Mouse (Mus musculus) stomach, embryonic 16.5 days (tissue): ENCODE measurements at regions not wholly inside any gene's neighbourhood (a gene's known extent, or its start where the extent isn't known, plus 50 kb on each side); places are given as distances from the start of the nearest gene placed in this dataset.

Source experiments
- ATAC-seq: fragments of 200-750 bp; cut with Nextera tagmentation; 2 replicates; pipeline ENCODE4 v1.8.0; 2017; ENCODE audit warnings: moderate number of reproducible peaks, moderate TSS enrichment; ENCODE audit not compliant: insufficient read depth, low FRiP score
- H3K27ac ChIP-seq: fragments of 300-500 bp; sonication (generic); 2 replicates; pipeline ENCODE4 v1.5.1; 2014; ENCODE audit warnings: low read length
- H3K27me3 ChIP-seq: fragments of 300-500 bp; sonication (generic); 2 replicates; pipeline ENCODE4 v1.6.1; 2014; ENCODE audit warnings: low read length, control low read depth, mixed read lengths; ENCODE audit not compliant: control insufficient read depth, insufficient read depth
- H3K36me3 ChIP-seq: fragments of 300-500 bp; sonication (generic); 2 replicates; pipeline ENCODE4 v1.6.1; 2014; ENCODE audit warnings: low read length; ENCODE audit not compliant: control insufficient read depth, insufficient read depth
- H3K4me1 ChIP-seq: fragments of 300-500 bp; sonication (generic); 2 replicates; pipeline ENCODE4 v1.6.1; 2014; ENCODE audit warnings: low read length, control low read depth, mixed read lengths; ENCODE audit not compliant: control insufficient read depth, insufficient read depth
- H3K4me2 ChIP-seq: fragments of 300-500 bp; sonication (generic); 2 replicates; pipeline ENCODE4 v1.6.1; 2014; ENCODE audit warnings: low read depth, low read length, mixed read lengths
- H3K4me3 ChIP-seq: fragments of 300-500 bp; sonication (generic); replicated peaks from 2 replicates; pipeline ENCODE4 v1.5.1; 2014; ENCODE audit warnings: mild to moderate bottlenecking, low read length
- H3K9ac ChIP-seq: fragments of 300-500 bp; sonication (generic); 2 replicates; pipeline ENCODE4 v1.6.1; 2014; ENCODE audit warnings: low read length
- H3K9me3 ChIP-seq: fragments of 300-500 bp; sonication (generic); replicated peaks from 2 replicates; pipeline ENCODE4 v1.6.1; 2016; ENCODE audit warnings: low read length, control low read depth; ENCODE audit not compliant: control insufficient read depth
- WGBS: fragments of 180-500 bp; shearing (Covaris S2); extraction: QIAGEN DNeasy Blood & Tissue Kit; methylation state at CpG from one replicate; pipeline ENCODE4 v1.1.7; 2014; 5-methylcytosine and 5-hydroxymethylcytosine counted together

DNA sequence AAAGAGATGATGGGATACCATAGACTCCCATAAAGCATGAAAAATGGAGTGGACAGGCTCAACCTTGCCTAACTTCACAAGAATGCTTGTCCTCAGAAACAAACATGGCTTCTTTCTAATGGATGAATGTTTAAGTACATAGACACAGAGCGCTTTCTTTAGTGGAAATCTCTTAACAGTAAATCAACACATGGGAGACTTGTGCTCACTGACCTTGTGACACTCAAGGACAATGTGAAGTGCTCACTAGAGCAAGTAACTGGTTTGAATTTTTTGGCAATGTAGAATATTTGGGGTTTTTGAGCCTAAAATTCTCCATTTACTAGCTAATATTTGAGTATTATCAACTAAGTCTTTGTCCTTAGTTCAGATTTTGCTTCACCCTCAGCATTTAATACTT lies 88.0 kb downstream of the Tent5c start:
- H3K9me3 ChIP-seq, result no peaks in the 10 kb centered on the region
- WGBS, result 94% methylated on average over 1 of the region's 1 CpGs
- no peaks in the 10 kb centered on the region for H3K27me3 ChIP-seq
- no peak overlapping the region for H3K9ac ChIP-seq
- no peak for ATAC-seq
- H3K27ac ChIP-seq, result no peak overlapping the region
- H3K4me2 ChIP-seq, result no peak overlapping the region
- H3K36me3 ChIP-seq, result no peaks in the 10 kb centered on the region
- no peaks in the 10 kb centered on the region for H3K4me1 ChIP-seq
- no peak overlapping the region for H3K4me3 ChIP-seq

DNA sequence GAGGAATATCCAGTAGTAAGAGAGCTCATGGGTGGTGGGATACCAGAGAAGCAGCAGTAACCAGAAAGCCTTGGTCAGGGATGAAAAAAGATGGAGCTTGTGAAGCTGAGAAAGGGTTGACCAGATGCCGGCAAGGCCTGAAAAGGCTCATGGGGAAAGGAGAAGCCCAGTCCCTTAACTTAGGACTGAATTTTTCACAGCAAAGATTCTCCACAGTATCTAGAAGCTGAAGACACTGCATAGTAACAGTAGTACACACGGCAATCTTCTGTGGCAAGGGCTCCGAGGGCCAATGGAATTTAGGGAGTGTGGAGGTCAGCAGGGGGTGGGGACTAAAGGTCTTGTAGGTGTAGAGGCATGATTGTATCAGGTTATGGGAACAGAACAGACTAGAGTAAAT lies 91.6 kb downstream of the Tent5c start:
- Histone ChIP-seq H3K4me2 (no peak overlapping the region), H3K27me3 (no peaks in the 10 kb centered on the region), H3K27ac (no peak overlapping the region), H3K9me3 (no peaks in the 10 kb centered on the region), H3K4me3 (no peak overlapping the region), H3K36me3 (no peaks in the 10 kb centered on the region), H3K4me1 (0 out of 2 replicates have a peak, but pooled peaks cover 5% of the 10 kb centered on the region), H3K9ac (no peak overlapping the region)
- ATAC-seq, result no peak
- WGBS, result 88% methylated on average over 3 of the region's 3 CpGs

DNA sequence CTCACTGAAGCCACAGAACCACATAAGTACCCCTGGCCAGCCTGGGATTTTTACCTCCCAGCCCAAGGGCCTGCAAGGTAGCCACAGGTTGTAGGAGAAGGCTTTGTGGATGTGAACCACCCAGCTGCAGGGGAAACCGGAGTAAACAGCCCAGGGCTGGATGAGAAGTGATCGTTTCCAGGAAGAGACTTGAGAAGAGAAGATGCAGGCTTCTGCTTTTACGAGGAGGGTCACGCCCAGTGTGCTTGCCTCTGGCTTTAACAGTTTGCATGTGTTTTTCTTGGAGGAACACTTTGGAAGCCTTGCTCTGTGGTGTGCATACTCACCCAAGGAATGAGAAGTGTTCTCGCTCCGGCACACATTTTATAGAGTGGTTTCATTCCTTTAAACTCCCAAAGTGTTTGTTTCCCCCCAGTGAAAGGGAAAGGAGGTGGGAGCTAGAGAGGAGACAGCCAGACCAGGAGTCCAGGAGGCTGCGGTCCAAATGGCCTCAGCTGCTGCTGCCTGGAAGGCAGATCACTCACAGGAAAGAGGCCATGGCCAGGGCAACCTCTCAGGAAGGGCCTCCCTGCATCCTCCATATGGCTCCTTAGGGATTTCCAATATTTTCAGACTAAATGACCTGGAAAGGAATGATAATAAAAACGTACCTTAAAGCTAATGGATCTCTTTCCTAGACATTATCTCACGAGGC lies 94.1 kb downstream of the Tent5c start:
- Histone ChIP-seq H3K27ac (no peak overlapping the region), H3K27me3 (no peaks in the 10 kb centered on the region), H3K36me3 (no peaks in the 10 kb centered on the region), H3K4me3 (no peak overlapping the region), H3K9ac (no peak overlapping the region), H3K4me2 (no peak overlapping the region), H3K9me3 (no peaks in the 10 kb centered on the region), H3K4me1 (0 out of 2 replicates have a peak, but pooled peaks cover 5% of the 10 kb centered on the region)
- 39% methylated on average over 9 of the region's 9 CpGs for WGBS
- ATAC-seq, result no peak

DNA sequence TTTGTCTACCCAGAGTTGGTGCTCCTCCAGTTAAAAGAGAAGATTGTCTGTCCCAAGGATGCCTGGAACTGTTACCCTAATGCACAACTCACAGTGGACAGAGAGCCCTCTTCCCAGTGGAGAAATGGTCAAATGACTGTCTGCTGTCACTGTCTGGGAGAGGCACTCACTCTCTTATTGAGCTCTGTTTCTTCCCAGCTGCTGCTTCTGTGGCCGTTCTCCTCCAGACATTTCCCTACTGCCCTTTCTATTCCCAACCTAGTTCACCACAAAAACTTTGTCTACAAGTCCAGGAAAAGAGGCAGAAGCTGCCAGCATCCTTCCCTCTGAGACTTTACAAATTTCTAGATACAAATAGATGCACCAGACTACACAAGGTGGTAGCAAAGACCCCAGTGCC lies 95.2 kb downstream of the Tent5c start:
- 80% methylated on average over 1 of the region's 1 CpGs for WGBS
- no peak overlapping the region for H3K4me3 ChIP-seq
- no peak for ATAC-seq
- no peak overlapping the region for H3K4me2 ChIP-seq
- no peaks in the 10 kb centered on the region for H3K36me3 ChIP-seq
- H3K27me3 ChIP-seq, result no peaks in the 10 kb centered on the region
- no peak overlapping the region for H3K27ac ChIP-seq
- no peaks in the 10 kb centered on the region for H3K9me3 ChIP-seq
- H3K4me1 ChIP-seq, result 0 out of 2 replicates have a peak, but pooled peaks cover 5% of the 10 kb centered on the region
- no peak overlapping the region for H3K9ac ChIP-seq

DNA sequence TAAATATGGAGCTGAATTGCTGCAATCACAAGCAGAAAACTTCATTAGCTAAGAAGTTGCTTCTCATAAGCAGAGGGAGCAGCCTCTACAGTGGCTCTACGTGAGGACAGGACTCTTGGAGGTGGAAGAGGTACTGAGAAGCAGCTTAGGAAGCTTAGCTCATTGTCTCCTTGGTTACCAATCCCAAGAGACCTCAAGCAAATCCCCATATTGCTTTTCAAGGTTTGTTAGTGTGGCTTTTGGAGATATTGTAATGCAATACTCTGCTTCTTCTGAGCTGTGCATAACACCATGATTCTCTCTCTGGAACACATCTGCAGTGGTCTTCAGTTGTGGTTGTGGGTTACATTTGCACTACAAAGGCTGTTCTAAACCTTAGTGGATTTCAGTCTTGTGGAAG lies 106.9 kb downstream of the Tent5c start:
- H3K27ac ChIP-seq, result no peak overlapping the region
- H3K36me3 ChIP-seq, result no peaks in the 10 kb centered on the region
- ATAC-seq, result no peak
- H3K4me1 ChIP-seq, result no peaks in the 10 kb centered on the region
- WGBS, result 74% methylated on average over 1 of the region's 1 CpGs
- no peaks in the 10 kb centered on the region for H3K9me3 ChIP-seq
- no peaks in the 10 kb centered on the region for H3K27me3 ChIP-seq
- H3K9ac ChIP-seq, result no peak overlapping the region
- H3K4me3 ChIP-seq, result no peak overlapping the region
- no peak overlapping the region for H3K4me2 ChIP-seq

DNA sequence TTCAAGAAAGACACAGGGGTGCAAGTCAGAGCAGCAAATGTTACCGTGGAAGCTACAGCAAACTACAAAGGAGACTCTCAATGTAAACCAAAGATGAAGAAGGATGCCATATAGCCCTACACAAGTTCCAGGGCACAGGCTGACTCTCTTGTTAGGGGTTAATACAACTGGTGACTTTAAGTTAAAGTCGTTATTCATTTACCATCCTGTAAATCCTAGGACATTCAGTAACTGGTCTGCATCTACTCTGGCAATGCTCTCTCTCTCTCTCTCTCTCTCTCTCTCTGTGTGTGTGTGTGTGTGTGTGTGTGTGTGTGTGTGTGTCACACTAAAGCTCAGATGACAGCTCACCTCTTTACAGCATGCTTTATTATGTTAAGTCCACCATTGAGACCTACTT lies 107.8 kb downstream of the Tent5c start:
- 73% methylated on average over 2 of the region's 2 CpGs for WGBS
- H3K27ac ChIP-seq, result no peak overlapping the region
- ATAC-seq, result no peak

DNA sequence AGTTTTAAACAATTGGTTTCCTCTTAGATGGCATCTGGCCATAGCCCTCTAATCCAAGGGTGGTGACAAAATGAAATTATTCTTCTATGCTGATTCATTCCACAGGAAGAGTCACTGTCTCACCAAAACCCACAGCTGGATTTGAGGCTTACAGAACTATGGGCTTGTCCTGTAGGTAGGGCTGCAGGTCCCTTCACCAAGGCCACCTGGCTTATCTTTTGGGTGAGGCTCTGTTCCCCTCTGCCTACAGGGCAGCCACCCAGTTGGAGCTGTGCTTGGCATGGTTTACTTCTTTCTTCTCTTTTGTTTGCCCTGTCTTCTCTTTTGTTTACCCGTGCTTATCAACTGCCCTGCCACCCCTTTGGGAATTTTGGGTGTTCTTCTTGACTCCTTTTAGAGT lies 113.0 kb downstream of the Tent5c start:
- Histone ChIP-seq H3K27me3 (no peaks in the 10 kb centered on the region), H3K4me3 (no peak overlapping the region), H3K36me3 (no peaks in the 10 kb centered on the region), H3K4me1 (no peaks in the 10 kb centered on the region), H3K27ac (no peak overlapping the region), H3K9me3 (no peaks in the 10 kb centered on the region), H3K4me2 (no peak overlapping the region), H3K9ac (no peak overlapping the region)
- no peak for ATAC-seq
- WGBS, result 44% methylated on average over 1 of the region's 1 CpGs

More for the DNA sequence above, 107.8 kb downstream of the Tent5c start:
- no peaks in the 10 kb centered on the region for H3K36me3 ChIP-seq
- no peaks in the 10 kb centered on the region for H3K4me1 ChIP-seq
- H3K9ac ChIP-seq, result no peak overlapping the region
- no peak overlapping the region for H3K4me2 ChIP-seq
- no peak overlapping the region for H3K4me3 ChIP-seq
- H3K9me3 ChIP-seq, result no peaks in the 10 kb centered on the region
- H3K27me3 ChIP-seq, result no peaks in the 10 kb centered on the region

DNA sequence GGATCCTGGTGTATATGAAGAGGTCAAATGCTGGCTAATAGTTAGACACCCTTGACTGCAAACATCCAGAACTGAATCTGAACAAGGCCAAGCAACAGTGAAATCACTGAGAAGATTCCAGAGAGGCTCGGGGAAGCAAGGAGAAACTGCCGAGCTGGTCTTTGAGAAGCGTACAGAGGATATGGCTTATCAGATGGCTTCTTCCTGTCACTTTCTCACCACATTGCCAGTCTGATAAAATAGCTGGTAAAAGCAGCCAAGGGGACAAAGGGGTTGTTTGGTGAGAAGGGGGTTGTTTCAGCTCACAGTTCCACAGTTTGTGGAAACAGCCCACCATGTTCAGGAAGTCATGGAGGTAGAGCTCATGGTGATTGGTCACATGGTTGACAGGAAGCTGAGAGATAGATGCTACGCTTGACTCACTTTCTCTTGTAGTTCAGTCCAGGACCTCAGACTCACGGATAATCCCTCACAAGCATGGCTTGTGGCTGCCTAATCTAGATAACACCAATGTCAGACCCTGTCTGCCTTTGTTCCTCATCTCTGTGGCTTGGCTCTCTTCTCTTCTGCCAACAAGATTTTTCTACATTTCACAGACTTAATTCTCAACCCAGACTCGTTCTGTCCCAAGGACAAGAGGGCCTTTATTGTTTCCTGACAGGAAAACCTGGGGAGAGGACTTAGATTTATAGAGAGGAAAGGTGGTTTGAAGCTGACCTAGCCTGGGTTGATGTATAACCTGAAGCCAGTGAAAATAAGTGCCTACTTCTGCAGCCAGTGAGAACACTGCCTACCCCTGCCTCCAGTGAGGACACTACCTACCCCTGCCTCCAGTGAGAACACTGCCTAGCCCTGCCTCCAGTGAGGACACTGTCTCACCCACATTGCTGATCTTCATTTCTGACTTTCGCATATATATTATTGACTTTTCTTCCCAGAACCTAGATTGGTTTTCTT lies 122.0 kb downstream of the Tent5c start:
- H3K27ac ChIP-seq, result no peak overlapping the region
- ATAC-seq, result no peak
- 66% methylated on average over 7 of the region's 7 CpGs for WGBS
- H3K9me3 ChIP-seq, result no peaks in the 10 kb centered on the region
- H3K4me1 ChIP-seq, result no peaks in the 10 kb centered on the region
- H3K27me3 ChIP-seq, result no peaks in the 10 kb centered on the region
- no peak overlapping the region for H3K9ac ChIP-seq
- no peaks in the 10 kb centered on the region for H3K36me3 ChIP-seq
- H3K4me3 ChIP-seq, result no peak overlapping the region
- no peak overlapping the region for H3K4me2 ChIP-seq

DNA sequence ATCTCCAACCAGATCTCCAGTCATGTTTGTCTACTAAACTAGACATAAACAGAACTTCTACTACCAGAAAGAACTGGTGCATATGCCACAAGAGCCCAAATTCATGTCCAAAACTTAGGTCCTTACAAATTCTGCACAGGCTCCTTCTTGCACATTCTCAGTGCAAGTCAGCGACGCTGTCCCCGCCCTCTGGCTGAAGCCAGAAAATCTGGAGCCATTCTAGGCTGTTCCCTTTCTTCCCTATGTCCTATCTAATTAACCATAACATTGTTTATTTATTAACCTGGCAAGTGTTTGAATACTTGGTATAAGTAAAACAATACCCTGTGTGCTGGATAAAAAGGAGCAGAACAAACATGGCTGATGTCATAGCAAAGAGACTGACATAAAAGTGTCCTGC lies 122.7 kb downstream of the Tent5c start:
- Histone ChIP-seq H3K4me1 (no peaks in the 10 kb centered on the region), H3K27me3 (no peaks in the 10 kb centered on the region), H3K9ac (no peak overlapping the region), H3K9me3 (no peaks in the 10 kb centered on the region), H3K27ac (no peak overlapping the region), H3K36me3 (no peaks in the 10 kb centered on the region), H3K4me2 (no peak overlapping the region), H3K4me3 (no peak overlapping the region)
- WGBS, result 80% methylated on average over 3 of the region's 3 CpGs
- ATAC-seq, result no peak
